Mouse (Mus musculus): ENCODE results near the gene Vgf. TPM values are rescaled to one million over a fixed set of nuclear protein-coding genes. Genes with fewer than 3 reads are reported as not detected.

Vgf gene
- polyA plus RNA-seq, 1 experiment from 2014 or later: 0.35 TPM

- DNase-seq (ENCODE audit: extremely low spot score, low spot score): no peak
- no peak overlapping the region for H3K27ac ChIP-seq
- 27% methylated on average over 12 of the region's 12 CpGs for WGBS
Measured at GRCm38 (mm10) chr5:137061809-137062481, 35.8 kb downstream of the Vgf start.

GRCm38 (mm10) chr5:137062601-137063000 lies 36.4 kb downstream of the Vgf start:
- no peak overlapping the region for H3K27ac ChIP-seq

More at GRCm38 (mm10) chr5:137061809-137062481, 35.8 kb downstream of the Vgf start:
- Histone ChIP-seq H3K36me3 (replicated peaks) (no peaks in the 10 kb centered on the region), H3K9me3 (no peaks in the 10 kb centered on the region), H3K4me3 (no peak overlapping the region), H3K27me3 (ENCODE audit: poor library complexity, severe bottlenecking) (no peaks in the 10 kb centered on the region), H3K4me1 (0 out of 2 replicates have a peak, but pooled peaks cover 5% of the 10 kb centered on the region)

GRCm38 (mm10) chr5:137065454-137065853 lies 39.3 kb downstream of the Vgf start:
- no peak for DNase-seq (ENCODE audit: extremely low spot score, low spot score)
- no peak overlapping the region for H3K4me3 ChIP-seq
- no peak overlapping the region for H3K27ac ChIP-seq
- no peaks in the 10 kb centered on the region for H3K27me3 ChIP-seq (ENCODE audit: poor library complexity, severe bottlenecking)
- H3K36me3 ChIP-seq (replicated peaks): no peaks in the 10 kb centered on the region
- no peaks in the 10 kb centered on the region for H3K4me1 ChIP-seq
- 77% methylated on average over 6 of the region's 6 CpGs for WGBS
- no peaks in the 10 kb centered on the region for H3K9me3 ChIP-seq

More at GRCm38 (mm10) chr5:137062601-137063000, 36.4 kb downstream of the Vgf start:
- no peak overlapping the region for H3K4me3 ChIP-seq
- no peak for DNase-seq (ENCODE audit: extremely low spot score, low spot score)
- whole genome bisulfite sequencing: 91% methylated on average over 5 of the region's 5 CpGs
- H3K9me3 ChIP-seq: no peaks in the 10 kb centered on the region
- 0 out of 2 replicates have a peak, but pooled peaks cover 5% of the 10 kb centered on the region for H3K4me1 ChIP-seq
- H3K36me3 ChIP-seq (replicated peaks): no peaks in the 10 kb centered on the region
- H3K27me3 ChIP-seq (ENCODE audit: poor library complexity, severe bottlenecking): no peaks in the 10 kb centered on the region

GRCm38 (mm10) chr5:137065923-137066322 lies 39.7 kb downstream of the Vgf start:
- no peaks in the 10 kb centered on the region for H3K4me1 ChIP-seq
- H3K4me3 ChIP-seq: no peak overlapping the region
- no peaks in the 10 kb centered on the region for H3K27me3 ChIP-seq (ENCODE audit: poor library complexity, severe bottlenecking)
- H3K9me3 ChIP-seq: no peaks in the 10 kb centered on the region
- 86% methylated on average over 8 of the region's 8 CpGs for WGBS
- DNase-seq (ENCODE audit: extremely low spot score, low spot score): no peak
- no peak overlapping the region for H3K27ac ChIP-seq
- no peaks in the 10 kb centered on the region for H3K36me3 ChIP-seq (replicated peaks)

- no peaks in the 10 kb centered on the region for H3K27me3 ChIP-seq (ENCODE audit: poor library complexity, severe bottlenecking)
- no peak overlapping the region for H3K27ac ChIP-seq
- H3K9me3 ChIP-seq: no peaks in the 10 kb centered on the region
- WGBS: 83% methylated on average over 4 of the region's 4 CpGs
- DNase-seq (ENCODE audit: extremely low spot score, low spot score): no peak
- H3K36me3 ChIP-seq (replicated peaks): no peaks in the 10 kb centered on the region
- H3K4me1 ChIP-seq: peaks cover 14% of the 10 kb centered on the region
- no peak overlapping the region for H3K4me3 ChIP-seq
Measured at GRCm38 (mm10) chr5:137068711-137069110, 42.5 kb downstream of the Vgf start.

GRCm38 (mm10) chr5:137070881-137071605 lies 44.9 kb downstream of the Vgf start:
- H3K4me1 ChIP-seq: peaks cover 30% of the 10 kb centered on the region
- WGBS: 88% methylated on average over 19 of the region's 19 CpGs
- no peak overlapping the region for H3K27ac ChIP-seq
- H3K4me3 ChIP-seq: no peak overlapping the region
- no peaks in the 10 kb centered on the region for H3K36me3 ChIP-seq (replicated peaks)
- H3K27me3 ChIP-seq (ENCODE audit: poor library complexity, severe bottlenecking): no peaks in the 10 kb centered on the region
- H3K9me3 ChIP-seq: no peaks in the 10 kb centered on the region
- DNase-seq (ENCODE audit: extremely low spot score, low spot score): no peak

- H3K9me3 ChIP-seq: no peaks in the 10 kb centered on the region
- H3K4me1 ChIP-seq: peaks cover 37% of the 10 kb centered on the region
- no peaks in the 10 kb centered on the region for H3K27me3 ChIP-seq (ENCODE audit: poor library complexity, severe bottlenecking)
- peak within 1 kb of the TSS; percentile 46 for H3K4me3 ChIP-seq
- no peaks in the 10 kb centered on the region for H3K36me3 ChIP-seq (replicated peaks)
- peak within 1 kb of the TSS; percentile 73 for H3K27ac ChIP-seq
- DNase-seq (ENCODE audit: extremely low spot score, low spot score): peak; percentile 71
- WGBS: 24% methylated on average over 23 of the region's 23 CpGs
Measured at GRCm38 (mm10) chr5:137072079-137072960, 46.1 kb downstream of the Vgf start, which contains the start of gene Serpine1. Gene Serpine1, minus strand, starts transcription at chr5:137072268.

GRCm38 (mm10) chr5:137073141-137073540 lies 46.9 kb downstream of the Vgf start:
- no peak for DNase-seq (ENCODE audit: extremely low spot score, low spot score)
- Histone ChIP-seq H3K4me3 (no peak overlapping the region), H3K36me3 (replicated peaks) (no peaks in the 10 kb centered on the region), H3K4me1 (peaks cover 37% of the 10 kb centered on the region), H3K27ac (no peak overlapping the region), H3K9me3 (no peaks in the 10 kb centered on the region), H3K27me3 (ENCODE audit: poor library complexity, severe bottlenecking) (no peaks in the 10 kb centered on the region)
- WGBS: 93% methylated on average over 8 of the region's 8 CpGs

- WGBS: 36% methylated on average over 6 of the region's 6 CpGs
- peak overlapping the region; percentile 35; the same call in 1 of the 2 replicates for H3K27ac ChIP-seq
- no peaks in the 10 kb centered on the region for H3K9me3 ChIP-seq
- no peaks in the 10 kb centered on the region for H3K27me3 ChIP-seq (ENCODE audit: poor library complexity, severe bottlenecking)
- H3K36me3 ChIP-seq (replicated peaks): no peaks in the 10 kb centered on the region
- H3K4me1 ChIP-seq: peaks cover 39% of the 10 kb centered on the region
- DNase-seq (ENCODE audit: extremely low spot score, low spot score): no peak
- no peak overlapping the region for H3K4me3 ChIP-seq
Measured at GRCm38 (mm10) chr5:137074191-137074651, 48.0 kb downstream of the Vgf start.

GRCm38 (mm10) chr5:137075726-137076125 lies 49.5 kb downstream of the Vgf start:
- H3K27me3 ChIP-seq (ENCODE audit: poor library complexity, severe bottlenecking): no peaks in the 10 kb centered on the region
- 75% methylated on average over 6 of the region's 6 CpGs for WGBS
- DNase-seq (ENCODE audit: extremely low spot score, low spot score): no peak
- no peak overlapping the region for H3K27ac ChIP-seq
- no peaks in the 10 kb centered on the region for H3K9me3 ChIP-seq
- H3K36me3 ChIP-seq (replicated peaks): no peaks in the 10 kb centered on the region
- H3K4me1 ChIP-seq: peaks cover 42% of the 10 kb centered on the region
- no peak overlapping the region for H3K4me3 ChIP-seq

GRCm38 (mm10) chr5:137076191-137076930 lies 50.2 kb downstream of the Vgf start:
- Histone ChIP-seq H3K4me3 (no peak overlapping the region), H3K4me1 (peaks cover 42% of the 10 kb centered on the region), H3K36me3 (replicated peaks) (no peaks in the 10 kb centered on the region), H3K27ac (peak overlapping the region; percentile 44; the same call in 1 of the 2 replicates), H3K27me3 (ENCODE audit: poor library complexity, severe bottlenecking) (no peaks in the 10 kb centered on the region), H3K9me3 (no peaks in the 10 kb centered on the region)
- DNase-seq (ENCODE audit: extremely low spot score, low spot score): no peak
- WGBS: 53% methylated on average over 12 of the region's 12 CpGs

- Histone ChIP-seq H3K4me3 (no peak overlapping the region), H3K36me3 (replicated peaks) (no peaks in the 10 kb centered on the region), H3K27ac (no peak overlapping the region), H3K9me3 (no peaks in the 10 kb centered on the region), H3K4me1 (peaks cover 35% of the 10 kb centered on the region), H3K27me3 (ENCODE audit: poor library complexity, severe bottlenecking) (no peaks in the 10 kb centered on the region)
- WGBS: 94% methylated on average over 7 of the region's 7 CpGs
- no peak for DNase-seq (ENCODE audit: extremely low spot score, low spot score)
Measured at GRCm38 (mm10) chr5:137077187-137077586, 51.0 kb downstream of the Vgf start.

Data from forebrain, embryonic 10.5 days (tissue).